Mouse (Mus musculus) inflammation-experienced regulatory T-cells, adult 6 months (primary cell): Measurements from ENCODE around the gene Rufy2. TPM values are rescaled to one million over a fixed set of nuclear protein-coding genes. Genes with fewer than 3 reads are reported as not detected.
"Not testable (repeated sequence)": the region's sequence is repeated elsewhere in the genome, so short reads cannot be mapped to it uniquely, and the experiment has no call there.

Experiments
- ATAC-seq: one replicate; pipeline ENCODE4 v1.8.0; 2017
- polyA plus RNA-seq, 3 experiments: library from polyadenylated mRNA; unstranded; fragments of 100-300 nt; shearing (Covaris generic); gene quantifications; one replicate each; pipeline ENCODE4 v1.2.1; 2017

Gene Rufy2
- polyA plus RNA-seq, 3 experiments from 2014 or later: 25.8 to 61.7 (median 43.9) TPM

- no peak for ATAC-seq
Measured at GRCm38 (mm10) chr10:63053007-63053406, 73.0 kb downstream of the Rufy2 start.

- ATAC-seq: not testable (repeated sequence)
Measured at GRCm38 (mm10) chr10:63054071-63054470, 74.0 kb downstream of the Rufy2 start.

GRCm38 (mm10) chr10:63054586-63054985 lies 74.6 kb downstream of the Rufy2 start:
- no peak for ATAC-seq

- no peak for ATAC-seq
Measured at GRCm38 (mm10) chr10:63056966-63057750, 77.1 kb downstream of the Rufy2 start.

- ATAC-seq: no peak
Measured at GRCm38 (mm10) chr10:63059862-63060261, 79.8 kb downstream of the Rufy2 start, which contains the start of gene Pbld1. Gene Pbld1, plus strand, starts transcription at chr10:63060162.

GRCm38 (mm10) chr10:63060406-63060805 lies 80.4 kb downstream of the Rufy2 start:
- ATAC-seq: no peak

GRCm38 (mm10) chr10:63061266-63061665 lies 81.2 kb downstream of the Rufy2 start:
- ATAC-seq: no peak

GRCm38 (mm10) chr10:63062696-63063095 lies 82.7 kb downstream of the Rufy2 start:
- ATAC-seq: no peak

- no peak for ATAC-seq
Measured at GRCm38 (mm10) chr10:63063365-63063764, 83.3 kb downstream of the Rufy2 start.

GRCm38 (mm10) chr10:63064516-63064915 lies 84.5 kb downstream of the Rufy2 start:
- no peak for ATAC-seq

GRCm38 (mm10) chr10:63065561-63065960 lies 85.5 kb downstream of the Rufy2 start:
- ATAC-seq: no peak

- peak; percentile 77 for ATAC-seq
Measured at GRCm38 (mm10) chr10:63065988-63066387, 86.0 kb downstream of the Rufy2 start.

Other genes with a start within 250 kb of the Rufy2 start
- 100 to 1,000 TPM; 122 to 149 (median 137) TPM for gene Ccar1, start 187.9 kb upstream of the Rufy2 start, polyA plus RNA-seq
- gene Tet1, start 71.2 kb upstream of the Rufy2 start, polyA plus RNA-seq: 1 to 10 TPM; 2.6 to 9.0 (median 8.5) TPM
- 1 to 10 TPM; 2.9 to 5.1 (median 3.1) TPM for gene Slc25a16, start 59.6 kb upstream of the Rufy2 start, polyA plus RNA-seq
- 1 to 10 TPM; 1.6 to 9.8 (median 3.6) TPM for gene Dna2, start 33.2 kb upstream of the Rufy2 start, polyA plus RNA-seq
- 100 to 1,000 TPM in 1 of 3 experiments, 10 to 100 TPM in 2; 61.1 to 117 (median 97.4) TPM for gene Hnrnph3, start 44.0 kb downstream of the Rufy2 start, polyA plus RNA-seq
- gene Pbld2, start 44.1 kb downstream of the Rufy2 start, polyA plus RNA-seq: under 1 TPM in 2 of 3 experiments, not detected in 1; 0.51 to 0.98 TPM
- under 1 TPM in 2 of 3 experiments, not detected in 1; 0.15 to 0.21 TPM for gene Pbld1, start 79.9 kb downstream of the Rufy2 start, polyA plus RNA-seq
- gene Atoh7, start 119.4 kb downstream of the Rufy2 start, polyA plus RNA-seq: not detected
- gene Mypn, start 223.7 kb downstream of the Rufy2 start, polyA plus RNA-seq: not detected